Mouse (Mus musculus) kidney, postnatal 10 days (tissue): ENCODE measurements around the gene Nup133.

Experiments used
- DNase-seq: peaks from one replicate; pipeline ENCODE4 v3.0.0; 2021; ENCODE audit warnings: mixed read lengths

Nup133 gene

DNA sequence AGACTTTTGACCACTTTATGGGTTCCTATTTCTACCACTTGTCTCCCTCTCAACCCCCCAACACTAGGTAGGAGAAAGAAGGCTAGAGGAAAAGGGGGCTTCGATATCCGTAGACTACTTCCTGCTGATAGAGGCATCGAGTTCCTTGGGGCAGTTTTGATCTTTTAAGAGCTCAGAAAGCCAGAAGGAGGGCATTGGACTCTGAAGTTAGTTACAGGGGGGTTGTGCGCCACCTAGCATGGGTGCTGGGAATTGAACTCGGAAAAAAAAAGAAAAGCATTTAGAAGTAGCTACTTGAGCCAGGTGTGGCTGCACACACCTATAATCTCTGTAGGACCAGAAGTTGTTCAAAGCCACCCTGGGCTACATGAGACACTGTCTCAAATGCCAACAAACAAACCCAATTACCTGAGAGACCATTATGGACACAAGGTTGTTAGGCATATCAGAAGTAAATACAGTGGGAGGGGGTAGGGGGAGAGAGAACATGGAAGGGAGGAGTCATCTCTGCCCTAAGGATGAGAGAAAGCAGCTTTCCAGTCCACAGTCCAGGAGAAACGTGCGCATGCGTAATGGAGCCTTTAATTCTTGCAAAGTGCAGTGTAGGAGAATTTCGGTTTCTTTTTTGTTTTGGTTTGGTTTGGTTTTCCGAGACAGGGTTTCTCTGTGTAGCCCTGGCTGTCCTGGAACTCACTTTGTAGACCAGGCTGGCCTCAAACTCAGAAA is 1.2 kb upstream of the Nup133 start:
- DNase-seq: peak; percentile 72

GRCm38 (mm10) chr8:123949686-123949986 is 571 bp upstream of the Nup133 start:
- no peak for DNase-seq

- no peak for DNase-seq
These were observed 20.0 kb downstream of the Nup133 start for GRCm38 (mm10) chr8:123929026-123929425.

DNA sequence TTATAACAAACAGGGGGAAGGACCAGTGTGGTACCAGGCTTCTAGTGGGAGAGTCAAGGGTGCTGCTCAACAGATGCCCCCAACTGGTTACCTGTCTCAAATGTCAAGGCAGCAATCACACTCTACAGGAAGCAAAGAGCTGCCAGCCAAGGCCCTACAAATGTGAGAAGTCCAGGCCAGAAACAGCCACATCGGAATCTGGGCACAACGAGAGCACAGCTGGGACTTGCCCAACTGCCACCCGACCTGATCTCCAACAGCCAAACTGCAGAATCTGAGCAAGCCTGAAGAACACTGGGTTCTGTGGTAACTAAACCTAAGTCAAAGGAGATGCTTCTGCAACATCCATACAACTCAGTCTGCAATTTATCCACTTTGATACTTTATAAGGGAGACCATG is 23.4 kb downstream of the Nup133 start:
- no peak for DNase-seq

DNA sequence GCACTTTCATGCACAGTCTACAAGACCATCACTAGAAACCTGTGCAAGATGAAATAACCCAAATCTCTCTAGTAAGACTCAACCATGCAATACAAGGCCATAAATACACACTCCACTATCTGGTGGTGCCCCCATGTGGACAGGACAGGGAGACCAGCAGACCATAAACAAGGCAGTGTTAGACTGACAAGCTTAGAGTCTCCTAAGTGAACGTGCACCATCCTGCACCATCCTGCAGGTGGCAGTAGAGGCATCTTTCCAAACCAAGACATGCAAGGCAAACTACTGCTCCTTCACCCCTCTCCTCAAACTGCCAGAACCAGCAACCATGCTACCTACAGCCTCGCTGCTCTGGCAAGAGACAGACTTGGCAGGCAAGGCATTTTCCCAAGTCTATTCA is 24.3 kb downstream of the Nup133 start:
- peak; percentile 87 for DNase-seq

GRCm38 (mm10) chr8:123914635-123915034 is 34.4 kb downstream of the Nup133 start:
- DNase-seq: no peak

DNA sequence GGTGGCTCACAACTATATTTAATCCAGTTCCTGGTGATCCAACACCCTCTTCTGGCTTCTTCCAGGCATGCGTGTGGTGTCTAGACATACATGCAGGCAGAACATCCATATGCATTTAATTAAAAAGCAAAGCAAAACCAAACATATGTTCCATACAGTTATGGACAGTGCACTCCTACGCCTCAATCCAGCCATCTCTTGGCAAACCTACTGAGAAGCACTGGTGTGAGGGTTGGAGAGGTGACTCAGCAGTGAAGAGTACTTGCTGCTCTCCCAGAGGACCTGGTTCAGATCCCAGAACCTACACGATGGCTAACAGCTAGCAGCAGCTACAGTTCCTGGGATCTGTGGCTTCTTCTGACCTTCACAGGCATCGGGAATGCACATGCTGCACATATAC is 36.8 kb downstream of the Nup133 start:
- no peak for DNase-seq

DNA sequence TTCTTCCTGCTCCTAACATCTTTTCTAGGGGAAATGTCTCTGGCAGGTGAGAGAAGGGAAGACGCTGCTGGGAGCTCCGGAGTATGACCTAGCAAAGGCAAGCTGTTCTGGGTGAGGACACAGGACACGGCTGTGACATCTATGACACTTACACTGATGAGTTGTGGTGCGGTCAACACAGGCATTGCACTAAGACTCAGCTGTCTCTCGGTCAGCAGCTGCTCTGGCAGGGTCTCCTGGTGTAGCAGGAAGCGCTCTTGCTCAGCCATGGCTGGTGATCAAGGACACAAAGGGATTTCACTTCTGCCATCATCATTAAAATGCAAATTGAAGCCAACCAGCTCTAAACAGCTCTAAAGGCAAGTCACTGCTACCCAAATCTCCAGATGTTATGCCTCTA is 41.5 kb downstream of the Nup133 start:
- no peak for DNase-seq

- DNase-seq: no peak
These were observed 46.4 kb downstream of the Nup133 start for GRCm38 (mm10) chr8:123902653-123903052.

DNA sequence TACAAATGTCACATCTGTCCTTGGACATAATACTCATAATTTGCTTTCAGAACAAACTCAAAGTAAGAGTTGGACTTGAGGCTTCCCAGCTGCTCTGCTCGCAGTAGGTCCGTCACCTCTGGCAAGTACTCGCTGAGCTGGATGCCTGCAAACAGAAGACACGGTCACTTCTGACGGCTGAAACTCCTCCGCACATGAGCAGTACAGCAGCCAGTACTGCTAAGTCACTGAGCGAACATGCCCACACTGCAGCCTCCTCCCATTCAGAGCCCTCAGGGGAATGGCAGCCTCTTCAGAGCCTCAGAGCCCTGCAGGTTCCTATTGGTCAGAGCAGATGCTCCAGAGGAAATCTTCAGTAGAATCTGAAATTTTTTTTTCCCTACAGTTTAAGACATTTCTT is 49.7 kb downstream of the Nup133 start:
- peak; percentile 53 for DNase-seq

GRCm38 (mm10) chr8:123898576-123898975 is 50.5 kb downstream of the Nup133 start:
- no peak for DNase-seq

DNA sequence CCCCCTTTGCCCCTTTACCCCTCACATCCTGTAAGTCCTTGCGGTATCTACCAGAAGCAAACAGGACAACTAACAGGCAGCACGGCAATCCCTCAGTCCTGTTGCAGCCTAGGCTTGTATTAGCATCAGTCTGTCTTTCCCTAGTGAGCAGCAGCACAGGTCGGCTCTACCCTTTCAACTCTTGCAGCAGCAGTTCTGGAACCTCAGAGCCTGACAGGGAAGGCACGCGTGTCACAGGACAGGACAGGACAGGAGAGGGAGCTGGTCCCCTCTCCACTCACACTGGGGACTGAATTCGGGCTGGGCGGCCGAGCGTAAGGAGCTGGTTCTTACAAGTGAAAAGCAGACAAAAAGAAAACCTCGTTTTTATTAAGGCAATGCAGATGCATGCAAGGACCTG is 52.3 kb downstream of the Nup133 start:
- no peak for DNase-seq

- no peak for DNase-seq
These were observed 52.7 kb downstream of the Nup133 start for GRCm38 (mm10) chr8:123896366-123896761.

DNA sequence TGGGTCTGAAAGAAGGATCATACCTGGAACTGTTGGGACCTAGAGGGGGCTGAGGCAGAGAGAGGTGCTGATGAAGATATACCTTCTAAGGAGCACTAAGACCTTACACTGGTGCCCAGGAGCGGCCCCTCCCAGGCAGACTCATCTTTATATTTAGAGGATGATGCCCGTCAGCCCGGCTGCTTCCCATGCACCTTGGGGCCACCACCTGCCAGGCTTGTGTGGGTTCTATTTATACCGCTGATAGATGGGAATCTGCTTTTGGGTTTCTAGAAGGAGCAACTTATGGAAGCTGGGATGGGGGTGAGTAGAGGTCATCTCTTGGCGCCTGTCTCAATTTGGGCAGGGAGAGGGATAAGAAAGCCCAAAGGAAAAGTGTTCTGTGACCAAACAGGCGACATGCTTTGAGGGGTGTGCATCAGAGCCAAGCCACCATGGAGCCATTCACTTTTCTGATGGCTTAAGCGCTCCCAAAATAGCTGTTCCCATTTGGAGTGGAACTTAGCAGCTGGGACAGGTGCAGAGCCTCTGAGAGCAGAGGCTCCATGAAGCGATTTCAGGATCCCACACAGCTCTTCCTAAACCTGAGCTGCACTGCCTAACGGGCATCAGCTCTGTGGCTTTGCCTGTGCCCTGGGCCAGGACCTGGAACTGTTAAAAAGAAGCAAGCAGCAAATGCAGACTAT is 53.2 kb downstream of the Nup133 start:
- DNase-seq: no peak

GRCm38 (mm10) chr8:123895230-123895629 is 53.8 kb downstream of the Nup133 start:
- no peak for DNase-seq

DNA sequence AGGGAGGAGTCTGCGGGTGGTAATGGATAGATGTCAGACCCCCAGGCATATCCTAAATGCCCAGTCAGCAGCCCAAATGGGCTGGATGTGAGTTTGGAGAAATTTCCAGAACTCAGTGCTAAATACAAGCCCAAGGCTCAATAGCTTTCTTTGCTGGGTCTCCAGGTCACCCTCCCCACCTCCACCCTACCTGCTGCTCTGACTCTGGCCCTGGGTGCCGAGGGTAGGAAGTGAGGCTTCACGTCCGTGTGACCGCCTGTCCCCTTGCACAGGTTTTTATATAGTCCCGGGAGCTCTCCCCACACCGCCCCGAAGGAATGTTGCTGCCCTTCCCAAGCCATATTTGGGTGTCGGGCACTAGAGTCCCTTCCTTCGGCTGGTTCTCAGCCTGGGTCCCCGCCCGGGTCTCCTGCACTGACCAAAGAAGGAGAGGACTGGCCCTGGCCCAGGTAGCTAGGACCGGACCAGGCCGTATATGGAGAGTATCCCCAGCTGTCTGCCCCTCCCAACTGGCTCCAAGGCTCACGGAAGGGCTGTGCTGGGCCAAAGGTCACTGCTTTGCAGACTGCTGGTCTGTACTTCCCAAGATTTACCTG is 54.5 kb downstream of the Nup133 start, which contains the start of gene Acta1:
Gene Acta1 (minus strand): TSS at position 250 of the 596 bp plus-strand sequence.
- no peak for DNase-seq

DNA sequence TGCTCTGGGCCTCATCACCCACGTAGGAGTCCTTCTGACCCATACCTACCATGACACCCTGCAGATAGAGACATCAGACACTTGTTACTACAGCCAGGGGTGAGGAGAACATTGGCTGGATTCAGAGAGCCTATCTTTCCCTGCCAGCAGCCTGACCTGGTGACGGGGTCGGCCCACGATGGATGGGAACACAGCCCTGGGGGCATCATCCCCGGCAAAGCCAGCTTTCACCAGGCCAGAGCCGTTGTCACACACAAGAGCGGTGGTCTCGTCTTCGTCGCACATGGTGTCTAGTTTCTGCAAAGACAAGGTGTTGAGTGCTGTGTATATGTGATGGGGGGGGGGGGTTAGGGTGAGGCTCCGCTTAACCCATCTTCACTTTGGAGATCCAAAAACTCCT is 55.7 kb downstream of the Nup133 start:
- DNase-seq: no peak

DNA sequence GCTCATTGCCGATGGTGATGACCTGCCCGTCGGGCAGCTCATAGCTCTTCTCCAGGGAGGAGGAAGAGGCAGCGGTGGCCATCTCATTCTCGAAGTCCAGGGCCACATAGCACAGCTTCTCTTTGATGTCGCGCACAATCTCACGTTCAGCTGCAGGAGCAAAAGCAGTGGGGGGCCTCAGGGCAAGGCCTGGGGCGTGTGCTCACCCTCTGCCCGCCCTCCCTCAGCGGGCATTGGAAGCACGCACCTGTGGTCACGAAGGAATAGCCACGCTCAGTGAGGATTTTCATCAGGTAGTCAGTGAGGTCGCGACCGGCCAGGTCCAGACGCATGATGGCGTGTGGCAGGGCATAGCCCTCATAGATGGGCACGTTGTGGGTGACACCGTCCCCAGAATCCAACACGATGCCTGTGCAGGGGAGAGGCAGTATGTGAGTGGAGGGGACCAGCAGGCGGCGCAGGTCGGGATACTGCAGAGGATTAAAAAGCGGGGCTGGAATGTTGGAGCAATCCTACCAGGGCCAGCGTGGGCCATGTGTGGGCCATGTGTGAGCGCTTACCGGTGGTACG is 56.4 kb downstream of the Nup133 start:
- DNase-seq: no peak

DNA sequence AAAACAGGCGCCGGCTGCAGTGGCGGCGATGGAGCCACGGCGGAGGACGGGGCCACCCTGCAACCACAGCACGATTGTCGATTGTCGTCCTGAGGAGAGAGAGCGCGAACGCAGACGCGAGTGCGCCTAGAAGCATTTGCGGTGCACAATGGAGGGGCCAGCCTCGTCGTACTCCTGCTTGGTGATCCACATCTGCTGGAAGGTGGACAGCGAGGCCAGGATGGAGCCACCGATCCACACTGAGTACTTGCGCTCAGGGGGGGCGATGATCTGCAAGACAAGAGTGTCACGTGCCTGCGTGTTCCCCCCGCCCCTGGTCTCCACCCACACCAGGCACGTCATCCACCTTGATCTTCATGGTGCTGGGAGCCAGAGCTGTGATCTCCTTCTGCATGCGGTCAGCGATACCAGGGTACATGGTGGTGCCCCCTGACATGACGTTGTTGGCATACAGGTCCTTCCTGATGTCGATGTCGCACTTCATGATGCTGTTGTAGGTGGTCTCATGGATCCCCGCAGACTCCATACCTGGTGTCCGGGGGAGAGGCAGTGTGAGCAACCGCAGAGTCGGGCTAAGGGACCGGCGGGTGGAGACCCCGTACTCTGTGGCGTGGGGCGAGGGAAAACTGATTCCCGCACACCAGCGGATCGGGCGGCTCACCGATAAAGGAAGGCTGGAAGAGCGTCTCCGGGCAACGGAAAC is 57.0 kb downstream of the Nup133 start:
- DNase-seq: no peak

DNA sequence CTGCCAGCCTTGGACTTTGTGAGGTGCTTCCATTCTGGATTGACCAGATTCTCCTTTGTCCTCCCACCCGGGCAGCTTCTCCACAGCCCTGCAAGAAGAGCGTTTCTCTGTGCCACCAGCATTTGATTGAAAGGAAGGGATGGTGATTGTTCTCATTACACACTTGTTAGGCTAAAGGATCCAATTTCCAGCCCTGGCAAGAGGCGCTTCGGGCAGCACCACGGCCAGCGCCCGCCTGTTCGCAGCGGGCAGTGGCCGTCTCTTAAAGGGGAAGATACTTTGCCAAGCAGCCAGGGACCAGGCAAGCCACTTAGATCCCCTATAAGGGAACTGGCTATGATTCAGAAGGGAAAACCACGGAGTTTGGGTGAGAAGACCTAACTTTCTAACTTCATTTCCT is 57.8 kb downstream of the Nup133 start:
- peak; percentile 76 for DNase-seq

GRCm38 (mm10) chr8:123889797-123890196 is 59.3 kb downstream of the Nup133 start:
- no peak for DNase-seq

- no peak for DNase-seq
These were observed 61.1 kb downstream of the Nup133 start for GRCm38 (mm10) chr8:123887956-123888355.

DNA sequence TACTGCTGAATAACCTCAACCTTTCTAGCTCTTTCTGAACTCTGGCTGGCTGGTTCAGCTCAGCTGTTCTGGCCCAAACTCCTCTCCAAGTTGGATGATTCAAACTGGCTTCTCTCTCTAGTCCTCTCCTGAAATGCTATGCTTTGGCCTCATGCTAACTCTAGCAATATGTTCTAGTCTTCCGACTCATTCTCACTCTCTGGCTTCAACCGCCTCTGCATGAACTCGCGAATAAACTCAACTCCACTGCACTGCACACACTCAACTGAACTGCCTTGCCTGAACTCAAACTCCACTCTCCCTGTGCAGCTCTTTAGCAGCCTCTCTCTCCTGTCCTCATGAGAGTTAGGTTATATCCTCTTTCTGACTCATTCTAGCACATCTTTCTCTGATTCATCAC is 61.9 kb downstream of the Nup133 start:
- DNase-seq: no peak
